Mouse (Mus musculus): ENCODE data around the gene Aida.

GRCm38 (mm10) chr1:183250612-183251011 lies 45.8 kb upstream of the Aida start:
- no peak for TF ChIP-seq CTCF (IDR thresholded peaks at IDR 0.05; ENCODE audit: control insufficient read depth, insufficient read depth, low read length)
- TF ChIP-seq POLR2A (IDR thresholded peaks at IDR 0.05; ENCODE audit: borderline replicate concordance, control insufficient read depth, low read depth, low read length) = no peak

Data from bone marrow, adult 2 months (tissue).